Mouse (Mus musculus) hindbrain, embryonic 14.5 days (tissue): ENCODE results near the gene Lcorl. TPM values are rescaled to one million over a fixed set of nuclear protein-coding genes. Genes with fewer than 3 reads are reported as not detected.
A peak's percentile ranks its signal among the peaks of the same experiment; 100 is the strongest.

Experiments used
- ATAC-seq: fragments of 200-750 bp; cut with Nextera tagmentation; 2 replicates; pipeline ENCODE4 v1.8.0; 2017; ENCODE audit warnings: moderate number of reproducible peaks, mild to moderate bottlenecking, moderate TSS enrichment, moderate library complexity; ENCODE audit not compliant: low FRiP score
- DNase-seq: peaks from one replicate; pipeline ENCODE4 v3.0.0-alpha.2; 2015; ENCODE audit warnings: low spot score
- H3K27ac ChIP-seq: fragments of 300-500 bp; sonication (generic); 2 replicates; pipeline ENCODE4 v1.5.1; 2014; ENCODE audit warnings: mild to moderate bottlenecking, moderate library complexity
- H3K27me3 ChIP-seq: fragments of 300-500 bp; sonication (generic); 2 replicates; pipeline ENCODE4 v1.6.1; 2014; ENCODE audit warnings: mild to moderate bottlenecking, low read length, mixed read lengths; ENCODE audit not compliant: control insufficient read depth, insufficient read depth
- H3K36me3 ChIP-seq: fragments of 300-500 bp; sonication (generic); replicated peaks from 2 replicates; pipeline ENCODE4 v1.6.1; 2014; ENCODE audit not compliant: control insufficient read depth, insufficient read depth
- H3K4me1 ChIP-seq: fragments of 300-500 bp; sonication (generic); replicated peaks from 2 replicates; pipeline ENCODE4 v1.6.1; 2014; ENCODE audit warnings: antibody characterized with exemption, low read length, mixed read lengths; ENCODE audit not compliant: control insufficient read depth, insufficient read depth
- H3K4me2 ChIP-seq: fragments of 300-500 bp; sonication (generic); replicated peaks from 2 replicates; pipeline ENCODE4 v1.6.1; 2014; ENCODE audit warnings: mild to moderate bottlenecking, moderate library complexity
- H3K4me3 ChIP-seq: fragments of 300-500 bp; sonication (generic); replicated peaks from 2 replicates; pipeline ENCODE4 v1.5.1; 2014; ENCODE audit warnings: mild to moderate bottlenecking, low read length
- H3K9ac ChIP-seq: fragments of 300-500 bp; sonication (generic); 2 replicates; pipeline ENCODE4 v1.6.1; 2014
- H3K9me3 ChIP-seq: fragments of 300-500 bp; sonication (generic); 2 replicates; pipeline ENCODE4 v1.6.1; 2016; ENCODE audit warnings: low read length; ENCODE audit not compliant: control insufficient read depth
- WGBS: fragments of 180-500 bp; shearing (Covaris S2); extraction: QIAGEN DNeasy Blood & Tissue Kit; methylation state at CpG from one replicate; pipeline ENCODE4 v1.1.7; 2014; 5-methylcytosine and 5-hydroxymethylcytosine counted together
- polyA plus RNA-seq: library from polyadenylated mRNA; unstranded; fragments of >200 nt; fragmentation: Nextera tagmentation; extraction: Ambion mirVana; gene quantifications from 2 replicates; pipeline ENCODE4 v1.2.1, GENCODE M21; 2014

The Lcorl gene
- polyA plus RNA-seq, 1 experiment from 2014 or later: 62.9 TPM

GRCm38 (mm10) chr5:45737911-45738310, 119.5 kb downstream of the Lcorl start:
- no peak overlapping the region for H3K27ac ChIP-seq
- WGBS: 90% methylated on average over 1 of the region's 1 CpGs
- 0 out of 2 replicates have a peak, but pooled peaks have one; percentile 27 for ATAC-seq

GRCm38 (mm10) chr5:45733751-45734150, 123.7 kb downstream of the Lcorl start:
- WGBS: 96% methylated on average over 2 of the region's 2 CpGs

More at GRCm38 (mm10) chr5:45737911-45738310, 119.5 kb downstream of the Lcorl start:
- Histone ChIP-seq H3K4me3 (no peak overlapping the region), H3K36me3 (peaks cover 13% of the 10 kb centered on the region), H3K9ac (no peak overlapping the region), H3K9me3 (no peaks in the 10 kb centered on the region), H3K4me2 (no peak overlapping the region), H3K4me1 (no peaks in the 10 kb centered on the region), H3K27me3 (no peaks in the 10 kb centered on the region)
- DNase-seq: no peak

GRCm38 (mm10) chr5:45718848-45719488, 138.4 kb downstream of the Lcorl start:
- H3K4me2 ChIP-seq: no peak overlapping the region
- no peaks in the 10 kb centered on the region for H3K9me3 ChIP-seq
- no peak for ATAC-seq
- no peak for DNase-seq
- H3K27ac ChIP-seq: no peak overlapping the region
- H3K9ac ChIP-seq: no peak overlapping the region
- H3K4me3 ChIP-seq: no peak overlapping the region
- no peaks in the 10 kb centered on the region for H3K27me3 ChIP-seq
- H3K4me1 ChIP-seq: no peaks in the 10 kb centered on the region
- 95% methylated on average over 6 of the region's 6 CpGs for WGBS
- H3K36me3 ChIP-seq: no peaks in the 10 kb centered on the region

More at GRCm38 (mm10) chr5:45733751-45734150, 123.7 kb downstream of the Lcorl start:
- ATAC-seq (no peak), DNase-seq (no peak)
- no peaks in the 10 kb centered on the region for H3K9me3 ChIP-seq
- H3K27me3 ChIP-seq: no peaks in the 10 kb centered on the region
- no peak overlapping the region for H3K27ac ChIP-seq
- no peak overlapping the region for H3K4me2 ChIP-seq
- H3K36me3 ChIP-seq: peaks cover 13% of the 10 kb centered on the region
- no peak overlapping the region for H3K9ac ChIP-seq
- H3K4me1 ChIP-seq: no peaks in the 10 kb centered on the region
- H3K4me3 ChIP-seq: no peak overlapping the region

GRCm38 (mm10) chr5:45709653-45710052, 147.8 kb downstream of the Lcorl start:
- Histone ChIP-seq H3K36me3 (0 out of 2 replicates have a peak, but pooled peaks cover 7% of the 10 kb centered on the region), H3K4me1 (no peaks in the 10 kb centered on the region), H3K27ac (no peak overlapping the region), H3K4me3 (no peak overlapping the region), H3K9ac (no peak overlapping the region), H3K4me2 (no peak overlapping the region), H3K27me3 (no peaks in the 10 kb centered on the region), H3K9me3 (no peaks in the 10 kb centered on the region)
- DNase-seq: no peak
- WGBS: 92% methylated on average over 2 of the region's 2 CpGs
- no peak for ATAC-seq

- Histone ChIP-seq H3K4me3 (no peak overlapping the region), H3K27me3 (no peaks in the 10 kb centered on the region), H3K4me1 (no peaks in the 10 kb centered on the region), H3K27ac (no peak overlapping the region), H3K36me3 (0 out of 2 replicates have a peak, but pooled peaks cover 7% of the 10 kb centered on the region), H3K4me2 (no peak overlapping the region), H3K9me3 (no peaks in the 10 kb centered on the region), H3K9ac (no peak overlapping the region)
- WGBS: 97% methylated on average over 2 of the region's 2 CpGs
- no peak for DNase-seq
- no peak for ATAC-seq
These were observed 150.6 kb downstream of the Lcorl start for GRCm38 (mm10) chr5:45706811-45707210.

- Histone ChIP-seq H3K4me1 (no peaks in the 10 kb centered on the region), H3K9ac (no peak overlapping the region), H3K27me3 (no peaks in the 10 kb centered on the region), H3K9me3 (no peaks in the 10 kb centered on the region), H3K4me2 (no peak overlapping the region), H3K4me3 (no peak overlapping the region), H3K36me3 (no peaks in the 10 kb centered on the region), H3K27ac (no peak overlapping the region)
- ATAC-seq (no peak), DNase-seq (no peak)
- WGBS: 94% methylated on average over 6 of the region's 6 CpGs
These were observed 165.7 kb downstream of the Lcorl start for GRCm38 (mm10) chr5:45691678-45692077.

- no peak for DNase-seq
- H3K4me1 ChIP-seq: no peaks in the 10 kb centered on the region
- ATAC-seq: no peak
- H3K27me3 ChIP-seq: no peaks in the 10 kb centered on the region
- H3K36me3 ChIP-seq: no peaks in the 10 kb centered on the region
- H3K27ac ChIP-seq: no peak overlapping the region
- no peak overlapping the region for H3K4me3 ChIP-seq
- 77% methylated on average over 2 of the region's 2 CpGs for WGBS
- H3K4me2 ChIP-seq: no peak overlapping the region
- no peak overlapping the region for H3K9ac ChIP-seq
- H3K9me3 ChIP-seq: no peaks in the 10 kb centered on the region
These were observed 166.6 kb downstream of the Lcorl start for GRCm38 (mm10) chr5:45690802-45691201.

- 89% methylated on average over 4 of the region's 4 CpGs for WGBS
- no peaks in the 10 kb centered on the region for H3K36me3 ChIP-seq
These were observed 168.3 kb downstream of the Lcorl start for GRCm38 (mm10) chr5:45689152-45689551.

GRCm38 (mm10) chr5:45686223-45686622, 171.2 kb downstream of the Lcorl start:
- 99% methylated on average over 3 of the region's 3 CpGs for WGBS

More at GRCm38 (mm10) chr5:45689152-45689551, 168.3 kb downstream of the Lcorl start:
- no peak overlapping the region for H3K4me2 ChIP-seq
- H3K4me1 ChIP-seq: no peaks in the 10 kb centered on the region
- H3K27ac ChIP-seq: no peak overlapping the region
- ATAC-seq (no peak), DNase-seq (no peak)
- H3K9me3 ChIP-seq: no peaks in the 10 kb centered on the region
- H3K27me3 ChIP-seq: no peaks in the 10 kb centered on the region
- H3K4me3 ChIP-seq: no peak overlapping the region
- no peak overlapping the region for H3K9ac ChIP-seq

More at GRCm38 (mm10) chr5:45686223-45686622, 171.2 kb downstream of the Lcorl start:
- H3K36me3 ChIP-seq: no peaks in the 10 kb centered on the region
- H3K4me3 ChIP-seq: no peak overlapping the region
- DNase-seq: no peak
- no peaks in the 10 kb centered on the region for H3K4me1 ChIP-seq
- no peaks in the 10 kb centered on the region for H3K27me3 ChIP-seq
- no peak for ATAC-seq
- no peak overlapping the region for H3K9ac ChIP-seq
- H3K4me2 ChIP-seq: no peak overlapping the region
- H3K9me3 ChIP-seq: no peaks in the 10 kb centered on the region
- no peak overlapping the region for H3K27ac ChIP-seq
